Mouse (Mus musculus) thymus, adult 2 months (tissue): ENCODE measurements around the gene Terf2. TPM values are rescaled to one million over a fixed set of nuclear protein-coding genes. Genes with fewer than 3 reads are reported as not detected.

Source experiments
- DNase-seq: peaks from one replicate; pipeline ENCODE4 v3.0.0; 2021
- H3K27ac ChIP-seq: fragments of 200-500 bp; 2 replicates; pipeline ENCODE4 v1.5.1; 2012; ENCODE audit warnings: low read length, control low read depth; ENCODE audit not compliant: control insufficient read depth, insufficient read depth
- H3K27me3 ChIP-seq: fragments of 200-500 bp; 2 replicates; pipeline ENCODE4 v1.6.1; 2012; ENCODE audit warnings: mild to moderate bottlenecking, low read length, moderate library complexity, mixed read lengths; ENCODE audit not compliant: control insufficient read depth, insufficient read depth
- H3K36me3 ChIP-seq: fragments of 200-500 bp; 2 replicates; pipeline ENCODE4 v1.6.1; 2012; ENCODE audit warnings: mild to moderate bottlenecking, low read length, moderate library complexity; ENCODE audit not compliant: control insufficient read depth, insufficient read depth
- H3K4me1 ChIP-seq: fragments of 200-500 bp; replicated peaks from 2 replicates; pipeline ENCODE4 v1.6.1; 2012; ENCODE audit warnings: low read length; ENCODE audit not compliant: control insufficient read depth, insufficient read depth
- H3K4me3 ChIP-seq: fragments of 200-500 bp; 2 replicates; pipeline ENCODE4 v1.5.1; 2012; ENCODE audit warnings: mild to moderate bottlenecking, low read length, control low read depth, moderate library complexity; ENCODE audit not compliant: control insufficient read depth, insufficient read depth
- CTCF ChIP-seq: fragments of 200-500 bp; IDR thresholded peaks from 2 replicates; pipeline ENCODE4 v1.5.1; 2012; ENCODE audit warnings: mild to moderate bottlenecking, control low read depth, low read length, moderate library complexity, borderline replicate concordance; ENCODE audit not compliant: control insufficient read depth, poor library complexity, insufficient read depth; ENCODE audit errors: extremely low read depth
- POLR2A ChIP-seq: fragments of 200-500 bp; IDR thresholded peaks from 2 replicates; pipeline ENCODE4 v1.6.1; 2012; ENCODE audit warnings: mild to moderate bottlenecking, low read length, control low read depth, moderate library complexity; ENCODE audit not compliant: control insufficient read depth, poor library complexity, insufficient read depth; ENCODE audit errors: extremely low read depth
- WGBS: fragments of 180-500 bp; shearing (Covaris S2); methylation state at CpG from one replicate; pipeline ENCODE4 v1.1.7; 2018; 5-methylcytosine and 5-hydroxymethylcytosine counted together
- polyA plus RNA-seq: library from polyadenylated mRNA; depleted of rRNA; stranded (reverse); fragments of >200 nt; gene quantifications from 2 replicates; pipeline ENCODE4 v1.2.3, GENCODE M21; 2012

The Terf2 gene
- polyA plus RNA-seq, 1 experiment: 30.9 TPM

DNA sequence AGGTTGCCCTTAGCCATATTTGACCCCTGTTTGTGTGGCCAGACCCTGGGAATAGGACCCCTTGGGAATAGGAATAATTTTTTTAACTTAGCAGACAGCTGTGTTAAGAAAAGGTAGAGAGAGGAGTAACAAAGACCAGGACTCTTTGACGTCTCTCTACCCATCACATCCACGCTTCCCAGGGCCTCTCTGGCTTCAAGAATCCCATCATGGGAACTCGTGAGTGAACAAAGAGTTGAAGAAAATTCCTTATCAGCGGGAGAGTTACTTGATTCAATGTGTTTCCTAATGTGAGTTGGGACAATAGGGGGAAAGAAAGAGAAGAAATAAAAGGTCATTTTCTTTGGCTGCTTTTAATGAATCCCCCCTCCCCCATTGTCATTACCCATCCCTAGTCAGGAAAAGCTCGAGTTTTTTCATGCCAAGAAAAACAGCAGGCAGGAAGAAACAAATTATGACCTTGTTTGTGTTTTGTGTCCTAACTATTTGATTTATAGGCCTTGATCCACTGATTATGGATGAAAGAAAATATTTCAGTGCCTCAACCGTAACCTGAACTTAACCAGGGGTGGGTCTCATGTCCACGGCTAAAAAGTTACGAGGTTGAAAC lies 39.8 kb upstream of the Terf2 start:
- no peak for TF ChIP-seq POLR2A
- TF ChIP-seq CTCF: no peak
- no peak overlapping the region for H3K27ac ChIP-seq
- H3K36me3 ChIP-seq: no peaks in the 10 kb centered on the region
- WGBS: 92% methylated on average over 8 of the region's 8 CpGs
- peaks cover 6% of the 10 kb centered on the region for H3K4me1 ChIP-seq
- no peak for DNase-seq
- H3K4me3 ChIP-seq: no peak overlapping the region
- H3K27me3 ChIP-seq: no peaks in the 10 kb centered on the region

- no peaks in the 10 kb centered on the region for H3K27me3 ChIP-seq
- WGBS: 82% methylated on average over 6 of the region's 6 CpGs
- H3K36me3 ChIP-seq: no peaks in the 10 kb centered on the region
- no peak for DNase-seq
- no peak overlapping the region for H3K4me3 ChIP-seq
- H3K4me1 ChIP-seq: no peaks in the 10 kb centered on the region
- no peak overlapping the region for H3K27ac ChIP-seq
- TF ChIP-seq CTCF (no peak), POLR2A (no peak)
These were observed 37.5 kb upstream of the Terf2 start for GRCm38 (mm10) chr8:107133881-107134280.

DNA sequence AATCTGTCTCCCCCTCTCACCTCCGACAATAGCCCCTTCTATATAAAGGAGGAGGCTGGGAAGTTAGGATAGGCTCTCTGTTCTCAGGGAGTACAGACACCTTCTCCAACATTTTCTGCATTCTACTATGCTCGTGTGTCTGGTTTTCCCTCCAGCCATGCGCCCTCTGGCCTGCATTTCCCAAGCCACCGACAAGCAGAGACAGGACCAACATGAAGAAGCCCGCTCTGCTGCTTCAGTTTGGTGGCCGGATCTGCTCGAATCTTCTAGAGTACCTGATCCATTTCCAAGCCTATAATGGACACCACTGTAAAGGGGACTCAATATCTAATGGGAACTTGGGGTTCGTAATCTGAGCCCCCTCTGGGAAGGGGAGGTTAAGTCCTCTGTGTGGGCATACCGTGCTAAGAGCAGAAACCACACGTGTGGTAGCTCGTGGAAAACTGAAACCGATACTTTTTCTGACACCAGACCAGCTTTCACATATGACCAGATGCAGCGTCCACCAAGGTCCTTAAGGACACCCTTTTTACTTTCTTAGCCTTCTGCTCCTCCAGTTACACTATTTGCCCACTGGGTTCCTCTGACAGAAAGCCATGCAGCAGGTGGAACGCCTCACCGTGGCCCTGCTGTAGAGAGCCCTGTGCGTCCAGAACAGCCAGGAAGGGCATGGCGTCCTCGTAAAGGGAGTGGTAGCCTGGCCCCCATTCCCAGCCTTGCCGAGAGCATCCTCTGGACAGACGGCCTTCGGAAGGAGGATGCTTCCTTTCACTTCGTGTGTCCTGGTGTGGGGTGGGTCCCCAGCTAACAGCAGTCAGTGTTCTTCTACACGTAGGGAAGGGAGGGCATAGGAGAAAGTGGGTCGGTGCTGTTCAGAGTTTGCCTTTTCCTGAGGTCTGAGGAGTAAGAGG lies 36.5 kb upstream of the Terf2 start:
- 88% methylated on average over 24 of the region's 24 CpGs for WGBS
- Histone ChIP-seq H3K4me3 (no peak overlapping the region), H3K4me1 (no peaks in the 10 kb centered on the region), H3K27me3 (no peaks in the 10 kb centered on the region), H3K36me3 (no peaks in the 10 kb centered on the region), H3K27ac (no peak overlapping the region)
- no peak for DNase-seq
- no peak for TF ChIP-seq CTCF
- no peak for TF ChIP-seq POLR2A

- no peak overlapping the region for H3K4me3 ChIP-seq
- H3K36me3 ChIP-seq: no peaks in the 10 kb centered on the region
- H3K4me1 ChIP-seq: peaks cover 7% of the 10 kb centered on the region
- WGBS: 97% methylated on average over 6 of the region's 6 CpGs
- no peak overlapping the region for H3K27ac ChIP-seq
- TF ChIP-seq POLR2A: no peak
- TF ChIP-seq CTCF: no peak
- H3K27me3 ChIP-seq: no peaks in the 10 kb centered on the region
- DNase-seq: no peak
These were observed 33.7 kb upstream of the Terf2 start for GRCm38 (mm10) chr8:107130028-107130427.

DNA sequence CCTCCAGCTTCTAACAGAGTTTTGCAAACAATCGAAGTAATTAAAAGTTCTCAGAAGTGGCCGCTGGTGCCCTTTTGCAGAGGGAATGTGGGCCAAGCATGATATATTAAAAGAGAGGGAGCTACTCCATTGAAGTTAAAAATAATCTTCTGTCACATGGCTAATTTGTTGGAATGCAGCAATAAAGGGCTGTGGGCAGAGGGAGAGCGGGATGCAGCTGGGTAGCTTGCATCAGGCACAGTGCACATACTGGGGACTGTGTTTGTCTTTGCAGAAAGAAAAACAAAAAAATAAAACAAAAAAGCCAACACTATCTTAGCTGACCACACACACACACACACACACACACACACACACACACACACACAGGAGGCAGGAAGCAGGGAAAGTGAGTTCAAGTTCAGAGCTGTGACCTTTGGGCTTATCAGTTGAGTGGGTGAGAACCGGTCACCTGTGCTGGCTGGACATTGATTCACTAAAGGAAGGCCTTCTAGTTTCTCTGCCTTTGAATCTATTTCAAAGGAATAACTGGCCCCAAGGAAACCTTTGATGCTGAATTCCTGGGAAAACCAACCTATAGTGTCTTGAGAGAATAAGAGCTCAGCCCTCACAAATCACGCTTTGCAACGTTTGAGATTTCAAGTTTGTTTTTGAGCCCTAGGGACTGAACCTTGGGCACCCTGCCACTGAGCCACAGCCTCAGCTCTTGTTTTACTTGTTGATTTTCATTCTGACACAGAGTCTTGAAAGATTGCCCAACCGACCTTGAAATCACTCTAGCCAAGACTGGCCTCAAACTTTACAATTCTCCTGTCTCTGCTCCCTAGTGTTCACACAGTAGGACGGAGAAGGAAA lies 33.1 kb upstream of the Terf2 start:
- H3K36me3 ChIP-seq: no peaks in the 10 kb centered on the region
- peaks cover 7% of the 10 kb centered on the region for H3K4me1 ChIP-seq
- H3K27ac ChIP-seq: no peak overlapping the region
- no peak for TF ChIP-seq POLR2A
- no peak for TF ChIP-seq CTCF
- no peak for DNase-seq
- H3K27me3 ChIP-seq: no peaks in the 10 kb centered on the region
- H3K4me3 ChIP-seq: no peak overlapping the region
- WGBS: 94% methylated on average over 8 of the region's 8 CpGs

- Histone ChIP-seq H3K27ac (no peak overlapping the region), H3K4me1 (peaks cover 9% of the 10 kb centered on the region), H3K36me3 (no peaks in the 10 kb centered on the region), H3K4me3 (no peak overlapping the region), H3K27me3 (no peaks in the 10 kb centered on the region)
- TF ChIP-seq CTCF (no peak), POLR2A (no peak)
- DNase-seq: no peak
- WGBS: 96% methylated on average over 8 of the region's 8 CpGs
These were observed 28.0 kb upstream of the Terf2 start for GRCm38 (mm10) chr8:107124343-107124742.
